Mouse (Mus musculus): ENCODE measurements around the gene Prr29. TPM values are rescaled to one million over a fixed set of nuclear protein-coding genes. Genes with fewer than 3 reads are reported as not detected.

Prr29 gene
- total and polyA plus RNA-seq, 3 experiments = 0.61 TPM; not detected in 2

- H3K27me3 ChIP-seq (ENCODE audit: control insufficient read depth in 1 of 2, insufficient read depth in 2 of 2, low read length in 2 of 2) = peaks cover 6 to 18% of the 10 kb centered on the region in 2 experiments; a peak in 3 of 4 replicates
- no peak for DNase-seq (ENCODE audit: low read depth, low spot score)
- no peak for TF ChIP-seq ZNF384 (IDR thresholded peaks at IDR 0.05; ENCODE audit: low read depth, low read length)
- no peak for TF ChIP-seq BHLHE40 (IDR thresholded peaks at IDR 0.05; ENCODE audit: borderline replicate concordance, low read depth, low read length)
- no peak for TF ChIP-seq EP300 (IDR thresholded peaks at IDR 0.05; ENCODE audit: low read depth in 1 of 2, low read length in 2 of 2)
- no peak for TF ChIP-seq CHD1 (IDR thresholded peaks at IDR 0.05; ENCODE audit: low read depth, low read length)
- TF ChIP-seq ETS1 (IDR thresholded peaks at IDR 0.05; ENCODE audit: low read depth, low read length) = no peak
- no peak for TF ChIP-seq ZC3H11A (IDR thresholded peaks at IDR 0.05; ENCODE audit: low read depth, low read length)
- TF ChIP-seq USF1 (IDR thresholded peaks at IDR 0.05; ENCODE audit: low read depth, low read length) = no peak
- TF ChIP-seq UBTF (IDR thresholded peaks at IDR 0.05; ENCODE audit: borderline replicate concordance, insufficient read depth, low read depth, low read length) = no peak
- TF ChIP-seq SIN3A (IDR thresholded peaks at IDR 0.05; ENCODE audit: low read length) = no peak
- no peak for TF ChIP-seq RAD21 (IDR thresholded peaks at IDR 0.05; ENCODE audit: low read depth, low read length)
- no peak for TF ChIP-seq E2F4 (IDR thresholded peaks at IDR 0.05; ENCODE audit: borderline replicate concordance, low read depth, low read length)
- TF ChIP-seq HCFC1 (IDR thresholded peaks at IDR 0.05; ENCODE audit: low read depth, low read length) = no peak
- TF ChIP-seq MAZ (IDR thresholded peaks at IDR 0.05; ENCODE audit: low read depth, low read length) = no peak
- no peak for TF ChIP-seq MEF2A (IDR thresholded peaks at IDR 0.05; ENCODE audit: extremely low read depth, insufficient replicate concordance, low read depth, low read length, poor library complexity, severe bottlenecking)
- TF ChIP-seq MAFK (IDR thresholded peaks at IDR 0.05; ENCODE audit: borderline replicate concordance, low read depth, low read length) = no peak
- no peak for TF ChIP-seq KAT2A (conservative IDR thresholded peaks at IDR 0.05; ENCODE audit: low read depth, low read length)
- TF ChIP-seq POLR2A (IDR thresholded peaks at IDR 0.05; ENCODE audit: control insufficient read depth in 1 of 2, insufficient read depth in 1 of 2, low read depth in 1 of 2, low read length in 2 of 2, poor library complexity in 1 of 2) = no peak
- no peak for TF ChIP-seq SMC3 (IDR thresholded peaks at IDR 0.05; ENCODE audit: low read depth, low read length)
- H3K9me3 ChIP-seq (replicated peaks; ENCODE audit: insufficient read depth, low read length) = no peaks in the 10 kb centered on the region
- H3K27ac ChIP-seq (ENCODE audit: control insufficient read depth, low read depth, low read length) = no peak within 1 kb of the TSS
- peaks cover 0 to 10% of the 10 kb centered on the region in 2 experiments; a peak in 3 of 4 replicates for H3K4me1 ChIP-seq (ENCODE audit: control insufficient read depth in 1 of 2, insufficient read depth in 2 of 2, low read length in 2 of 2)
- H3K4me3 ChIP-seq (ENCODE audit: control insufficient read depth in 1 of 2, insufficient read depth in 1 of 2, low read depth in 2 of 2, low read length in 2 of 2) = no peak within 1 kb of the TSS
- H3K36me3 ChIP-seq (ENCODE audit: control insufficient read depth in 1 of 2, insufficient read depth in 2 of 2, low read length in 2 of 2) = no peaks in the 10 kb centered on the region
- H3K9ac ChIP-seq (ENCODE audit: control insufficient read depth, low read depth, low read length, poor library complexity, severe bottlenecking) = no peak within 1 kb of the TSS
- no peaks in the 10 kb centered on the region for H3K79me2 ChIP-seq (ENCODE audit: control insufficient read depth, insufficient read depth, low read length, poor library complexity)
Observed at GRCm38 (mm10) chr11:106353188-106353587, 12.1 kb upstream of the Prr29 start, which contains the start of gene Scn4a. Scn4a (minus strand) TSS chr11:106353288.

GRCm38 (mm10) chr11:106354181-106354580 is 11.1 kb upstream of the Prr29 start:
- Histone ChIP-seq H3K36me3 (ENCODE audit: control insufficient read depth in 1 of 2, insufficient read depth in 2 of 2, low read length in 2 of 2) (no peaks in the 10 kb centered on the region), H3K9ac (ENCODE audit: control insufficient read depth, low read depth, low read length, poor library complexity, severe bottlenecking) (no peak overlapping the region), H3K79me2 (ENCODE audit: control insufficient read depth, insufficient read depth, low read length, poor library complexity) (no peaks in the 10 kb centered on the region), H3K27ac (ENCODE audit: control insufficient read depth, low read depth, low read length) (no peak overlapping the region), H3K27me3 (ENCODE audit: control insufficient read depth in 1 of 2, insufficient read depth in 2 of 2, low read length in 2 of 2) (peaks cover 6 to 18% of the 10 kb centered on the region in 2 experiments; a peak in 3 of 4 replicates), H3K4me1 (ENCODE audit: control insufficient read depth in 1 of 2, insufficient read depth in 2 of 2, low read length in 2 of 2) (peaks cover 0 to 10% of the 10 kb centered on the region in 2 experiments; a peak in 3 of 4 replicates), H3K4me3 (ENCODE audit: control insufficient read depth in 1 of 2, insufficient read depth in 1 of 2, low read depth in 2 of 2, low read length in 2 of 2) (no peak overlapping the region), H3K9me3 (replicated peaks; ENCODE audit: insufficient read depth, low read length) (no peaks in the 10 kb centered on the region)
- DNase-seq (ENCODE audit: low read depth, low spot score) = no peak
- TF ChIP-seq TCF12 (IDR thresholded peaks at IDR 0.05; ENCODE audit: low read depth, low read length) (no peak), MXI1 (IDR thresholded peaks at IDR 0.05; ENCODE audit: low read depth, low read length) (no peak), CHD2 (IDR thresholded peaks at IDR 0.05; ENCODE audit: low read length) (no peak), HCFC1 (IDR thresholded peaks at IDR 0.05; ENCODE audit: low read depth, low read length) (no peak), MYB (IDR thresholded peaks at IDR 0.05; ENCODE audit: low read depth, low read length) (no peak), JUND (IDR thresholded peaks at IDR 0.05; ENCODE audit: low read depth, low read length) (no peak), CTCF (IDR thresholded peaks at IDR 0.05 in 2 of 3, conservative IDR thresholded peaks at IDR 0.05 in 1 of 3; ENCODE audit: control insufficient read depth in 1 of 3, insufficient read depth in 1 of 3, low read depth in 2 of 3, low read length in 3 of 3, poor library complexity in 1 of 3, severe bottlenecking in 1 of 3) (no peak), KAT2A (conservative IDR thresholded peaks at IDR 0.05; ENCODE audit: low read depth, low read length) (no peak), POLR2AphosphoS5 (IDR thresholded peaks at IDR 0.05; ENCODE audit: borderline replicate concordance, low read depth, low read length) (no peak), POLR2AphosphoS2 (IDR thresholded peaks at IDR 0.05; ENCODE audit: low read length) (no peak), GATA1 (IDR thresholded peaks at IDR 0.05; ENCODE audit: low read depth, low read length) (no peak), RAD21 (IDR thresholded peaks at IDR 0.05; ENCODE audit: low read depth, low read length) (no peak), GABPA (IDR thresholded peaks at IDR 0.05; ENCODE audit: low read depth, low read length) (no peak), ETS1 (IDR thresholded peaks at IDR 0.05; ENCODE audit: low read depth, low read length) (no peak), USF2 (IDR thresholded peaks at IDR 0.05; ENCODE audit: borderline replicate concordance in 1 of 2, insufficient read depth in 1 of 2, low read depth in 1 of 2, low read length in 2 of 2) (no peak), SIN3A (IDR thresholded peaks at IDR 0.05; ENCODE audit: low read length) (no peak)

Data from MEL (cell line).